Mouse (Mus musculus): Measurements from ENCODE around the gene Ndufv3.

DNA sequence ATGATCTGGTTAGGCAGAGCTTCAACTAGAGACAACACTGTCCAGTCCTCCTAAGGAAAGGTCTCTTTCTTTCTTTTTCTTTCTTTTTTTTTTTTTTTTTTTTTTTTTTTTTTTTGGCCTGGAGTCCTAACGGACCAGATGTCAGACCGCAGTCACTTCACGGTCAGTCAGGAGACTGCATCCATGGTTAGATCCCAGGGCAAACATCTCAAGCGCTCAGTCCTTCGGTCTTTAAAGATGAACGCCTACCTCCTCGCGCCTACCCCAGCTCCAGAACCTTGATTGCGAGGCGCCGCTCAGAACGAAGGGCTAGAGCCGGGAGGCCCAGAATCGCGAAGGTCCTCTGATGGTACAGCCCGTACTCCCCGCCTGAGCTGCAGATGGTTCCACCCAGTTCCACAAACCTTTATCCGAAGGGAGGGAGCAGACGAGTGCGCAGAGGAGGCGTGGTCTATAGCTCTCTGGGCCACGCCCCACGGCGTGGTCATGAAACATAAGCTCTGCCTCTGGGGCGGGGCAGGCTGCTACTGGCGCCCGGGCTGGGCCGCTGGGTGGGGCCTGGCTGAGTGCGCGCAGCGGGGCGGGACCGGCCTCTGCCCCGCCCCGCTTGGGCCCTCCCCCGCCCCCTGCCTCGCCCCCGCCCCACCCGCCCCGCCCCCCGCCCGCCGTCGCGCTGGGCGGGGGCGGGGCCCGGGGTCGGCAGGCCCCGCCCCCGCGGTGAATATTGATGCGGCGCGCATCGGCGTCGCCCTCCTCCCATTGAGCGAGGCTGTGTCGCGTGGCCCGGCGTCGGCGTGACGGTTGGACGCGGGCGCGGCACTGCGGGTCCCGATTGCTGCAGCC is 44.3 kb downstream of the Ndufv3 start, which contains the start of gene Pknox1:
- TF ChIP-seq GATA1 (IDR thresholded peaks at IDR 0.05; ENCODE audit: low read length): no peak
- no peak; the same call in 2 of the 3 replicates for TF ChIP-seq TAL1 (IDR thresholded peaks at IDR 0.05; ENCODE audit: low read length)
